Mouse (Mus musculus) MEL (cell line): Measurements from ENCODE around the gene Cox17. TPM values are rescaled to one million over a fixed set of nuclear protein-coding genes. Genes with fewer than 3 reads are reported as not detected.

ENCODE experiments used
- DNase-seq: peaks from one replicate; pipeline ENCODE4 v3.0.0; 2011; ENCODE audit warnings: low read depth, low spot score
- H3K27ac ChIP-seq: 2 replicates; pipeline ENCODE4 v1.5.1; 2012; ENCODE audit warnings: low read depth, mild to moderate bottlenecking, control low read depth, low read length, moderate library complexity; ENCODE audit not compliant: control insufficient read depth
- H3K27me3 ChIP-seq, 2 experiments: fragments of 150-350 bp in 1 of 2; sonication (generic) in 1 of 2; 2 replicates each; pipeline ENCODE4 v1.6.1; 2012; ENCODE audit warnings: low read length in 2 of 2, mild to moderate bottlenecking in 2 of 2, improper control_type of control experiment in 1 of 2, moderate library complexity in 1 of 2; ENCODE audit not compliant: insufficient read depth in 2 of 2, control insufficient read depth in 1 of 2
- H3K36me3 ChIP-seq, 2 experiments: 2 replicates each; pipeline ENCODE4 v1.6.1; 2012 to 2014; ENCODE audit warnings: low read length in 2 of 2, improper control_type of control experiment in 1 of 2, inconsistent platforms in 1 of 2, mild to moderate bottlenecking in 1 of 2; ENCODE audit not compliant: insufficient read depth in 2 of 2, control insufficient read depth in 1 of 2
- H3K4me1 ChIP-seq, 2 experiments: fragments of 150-350 bp in 1 of 2; sonication (generic) in 1 of 2; 2 replicates each; pipeline ENCODE4 v1.6.1; 2012; ENCODE audit warnings: low read length in 2 of 2, improper control_type of control experiment in 1 of 2, mild to moderate bottlenecking in 1 of 2; ENCODE audit not compliant: insufficient read depth in 2 of 2, control insufficient read depth in 1 of 2
- H3K4me3 ChIP-seq, 2 experiments: fragments of 150-350 bp in 1 of 2; sonication (generic) in 1 of 2; 2 replicates each; pipeline ENCODE4 v1.5.1; 2012; ENCODE audit warnings: low read depth in 2 of 2, low read length in 2 of 2, mild to moderate bottlenecking in 2 of 2, moderate library complexity in 2 of 2, control low read depth in 1 of 2, improper control_type of control experiment in 1 of 2; ENCODE audit not compliant: control insufficient read depth in 1 of 2, insufficient read depth in 1 of 2
- H3K79me2 ChIP-seq: 2 replicates; pipeline ENCODE4 v1.6.1; 2012; ENCODE audit warnings: mild to moderate bottlenecking, low read length, moderate library complexity; ENCODE audit not compliant: control insufficient read depth, poor library complexity, insufficient read depth
- H3K9ac ChIP-seq: 2 replicates; pipeline ENCODE4 v1.6.1; 2012; ENCODE audit warnings: low read depth, mild to moderate bottlenecking, control low read depth, low read length, moderate library complexity; ENCODE audit not compliant: control insufficient read depth, poor library complexity, severe bottlenecking
- H3K9me3 ChIP-seq: fragments of 150-350 bp; sonication (generic); replicated peaks from 2 replicates; pipeline ENCODE4 v1.6.1; 2012; ENCODE audit warnings: mild to moderate bottlenecking, low read length, improper control_type of control experiment, moderate library complexity; ENCODE audit not compliant: insufficient read depth
- BHLHE40 ChIP-seq: IDR thresholded peaks from 2 replicates; pipeline ENCODE4 v1.6.1; 2012; ENCODE audit warnings: low read depth, mild to moderate bottlenecking, inconsistent platforms, low read length, improper control_type of control experiment, borderline replicate concordance
- CHD2 ChIP-seq: IDR thresholded peaks from 2 replicates; pipeline ENCODE4 v1.6.1; 2011; ENCODE audit warnings: low read length, improper control_type of control experiment
- ELF1 ChIP-seq: IDR thresholded peaks from 2 replicates; pipeline ENCODE4 v1.6.1; 2014; ENCODE audit warnings: low read depth, mild to moderate bottlenecking, inconsistent platforms, low read length, improper control_type of control experiment, moderate library complexity
- GABPA ChIP-seq: IDR thresholded peaks from 2 replicates; pipeline ENCODE4 v1.6.1; 2012; ENCODE audit warnings: low read depth, mild to moderate bottlenecking, inconsistent platforms, low read length, improper control_type of control experiment, moderate library complexity
- HCFC1 ChIP-seq: IDR thresholded peaks from 2 replicates; pipeline ENCODE4 v1.6.1; 2012; ENCODE audit warnings: low read depth, mild to moderate bottlenecking, inconsistent platforms, low read length, improper control_type of control experiment, moderate library complexity
- JUND ChIP-seq: IDR thresholded peaks from 2 replicates; pipeline ENCODE4 v1.6.1; 2011; ENCODE audit warnings: low read depth, mild to moderate bottlenecking, improper control_type of control experiment, low read length
- MEF2A ChIP-seq: IDR thresholded peaks from 2 replicates; pipeline ENCODE4 v1.6.1; 2014; ENCODE audit warnings: low read depth, mild to moderate bottlenecking, inconsistent platforms, low read length, improper control_type of control experiment; ENCODE audit not compliant: poor library complexity, insufficient replicate concordance, severe bottlenecking; ENCODE audit errors: extremely low read depth
- MXI1 ChIP-seq: IDR thresholded peaks from 2 replicates; pipeline ENCODE4 v1.6.1; 2011; ENCODE audit warnings: mild to moderate bottlenecking, low read depth, low read length, improper control_type of control experiment
- MYC ChIP-seq: IDR thresholded peaks from 2 replicates; pipeline ENCODE4 v1.6.1; 2011; ENCODE audit warnings: low read depth, mild to moderate bottlenecking, low read length, improper control_type of control experiment, moderate library complexity
- POLR2A ChIP-seq, 2 experiments: IDR thresholded peaks; 2 replicates each; pipeline ENCODE4 v1.6.1; 2011 to 2012; ENCODE audit warnings: low read length in 2 of 2, mild to moderate bottlenecking in 2 of 2, control low read depth in 1 of 2, improper control_type of control experiment in 1 of 2, low read depth in 1 of 2, moderate library complexity in 1 of 2; ENCODE audit not compliant: control insufficient read depth in 1 of 2, insufficient read depth in 1 of 2, poor library complexity in 1 of 2
- POLR2AphosphoS5 ChIP-seq: IDR thresholded peaks from 2 replicates; pipeline ENCODE4 v1.6.1; 2012; ENCODE audit warnings: low read depth, borderline replicate concordance, mild to moderate bottlenecking, inconsistent platforms, low read length, moderate library complexity, mixed read lengths
- RCOR1 ChIP-seq: IDR thresholded peaks from 2 replicates; pipeline ENCODE4 v1.6.1; 2012; ENCODE audit warnings: low read depth, mild to moderate bottlenecking, inconsistent platforms, low read length, improper control_type of control experiment
- TAL1 ChIP-seq: IDR thresholded peaks from 2 replicates; pipeline ENCODE4 v1.6.1; 2012; ENCODE audit warnings: mild to moderate bottlenecking, inconsistent platforms, low read length, moderate library complexity, mixed read lengths
- TBP ChIP-seq: IDR thresholded peaks from 2 replicates; pipeline ENCODE4 v1.8.0; 2011; ENCODE audit warnings: low read depth, low read length, improper control_type of control experiment
- TCF12 ChIP-seq: IDR thresholded peaks from 2 replicates; pipeline ENCODE4 v1.6.1; 2014; ENCODE audit warnings: low read depth, mild to moderate bottlenecking, inconsistent platforms, low read length, improper control_type of control experiment, moderate library complexity
- USF1 ChIP-seq: IDR thresholded peaks from 2 replicates; pipeline ENCODE4 v1.6.1; 2014; ENCODE audit warnings: low read depth, mild to moderate bottlenecking, inconsistent platforms, low read length, improper control_type of control experiment, moderate library complexity
- USF2 ChIP-seq, 2 experiments: IDR thresholded peaks; 2 replicates each; pipeline ENCODE4 v1.6.1; 2011 to 2012; ENCODE audit warnings: improper control_type of control experiment in 2 of 2, low read length in 2 of 2, borderline replicate concordance in 1 of 2, inconsistent platforms in 1 of 2, low read depth in 1 of 2, mild to moderate bottlenecking in 1 of 2; ENCODE audit not compliant: insufficient read depth in 1 of 2
- ZC3H11A ChIP-seq: IDR thresholded peaks from 2 replicates; pipeline ENCODE4 v1.6.1; 2012; ENCODE audit warnings: low read depth, mild to moderate bottlenecking, inconsistent platforms, low read length, improper control_type of control experiment
- ZKSCAN1 ChIP-seq: IDR thresholded peaks from 2 replicates; pipeline ENCODE4 v1.6.1; 2012; ENCODE audit warnings: low read depth, mild to moderate bottlenecking, inconsistent platforms, low read length, improper control_type of control experiment, moderate library complexity
- polyA plus RNA-seq, 2 experiments: library from polyadenylated mRNA; stranded (reverse) in 1 of 2; unstranded in 1 of 2; fragments of >175 nt in 1 of 2; fragments of >200 nt in 1 of 2; gene quantifications; 2 replicates each; pipeline versions ENCODE4 v1.2.1 to v1.2.4; 2012; ENCODE audit warnings: low replicate concordance in 2 of 2, low read depth in 1 of 2; ENCODE audit not compliant: insufficient read length in 2 of 2, insufficient read depth in 1 of 2, missing spikeins in 1 of 2
- total RNA-seq: library from RNA; depleted of rRNA; stranded (reverse); fragments of 300-350 nt; gene quantifications from 2 replicates; pipeline ENCODE4 v1.2.3, GENCODE M21; 2012

Gene Cox17
- total and polyA plus RNA-seq, 3 experiments: 269 to 295 TPM; not detected in 1

DNA sequence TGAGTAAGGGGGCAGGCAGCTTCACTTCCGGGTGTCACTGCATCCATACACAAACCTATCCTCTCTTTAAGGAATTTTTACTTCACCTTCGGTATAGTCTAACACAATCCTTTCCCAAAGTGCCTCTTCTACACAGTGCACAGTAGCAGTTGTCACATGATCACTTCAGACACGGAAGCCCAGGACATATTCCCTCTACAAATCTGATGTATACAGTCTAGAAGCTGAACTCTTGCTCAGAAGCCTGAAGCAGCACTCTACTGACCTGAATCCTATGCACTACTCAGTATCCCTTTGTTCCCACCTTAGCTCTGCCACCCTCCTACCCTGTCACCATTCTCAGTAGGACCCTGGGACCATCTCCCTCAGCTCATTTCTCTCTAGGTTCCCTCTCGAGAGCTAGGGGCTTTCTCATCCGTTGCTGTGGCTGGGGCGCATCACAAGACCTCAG is 38.4 kb downstream of the Cox17 start:
- H3K27me3 ChIP-seq: no peaks in the 10 kb centered on the region
- no peak overlapping the region for H3K9ac ChIP-seq
- H3K79me2 ChIP-seq: no peaks in the 10 kb centered on the region
- no peak overlapping the region for H3K4me3 ChIP-seq
- TF ChIP-seq MEF2A (no peak), RCOR1 (no peak), USF1 (0 out of 2 replicates have a peak, but pooled peaks have one; percentile 1), MXI1 (no peak), USF2 (IDR thresholded peaks at IDR 0.05; ENCODE audit: borderline replicate concordance in 1 of 2, insufficient read depth in 1 of 2, low read depth in 1 of 2, low read length in 2 of 2) (no peak), ELF1 (no peak), MYC (no peak), ZC3H11A (no peak)
- peak overlapping the region; percentile 79; the same call in 1 of the 2 replicates for H3K27ac ChIP-seq
- DNase-seq: no peak
- peaks cover 0 to 42% of the 10 kb centered on the region in 2 experiments; a peak in 2 of 4 replicates for H3K36me3 ChIP-seq
- no peaks in the 10 kb centered on the region for H3K9me3 ChIP-seq
- peaks cover 34 to 39% of the 10 kb centered on the region in 2 experiments for H3K4me1 ChIP-seq

DNA sequence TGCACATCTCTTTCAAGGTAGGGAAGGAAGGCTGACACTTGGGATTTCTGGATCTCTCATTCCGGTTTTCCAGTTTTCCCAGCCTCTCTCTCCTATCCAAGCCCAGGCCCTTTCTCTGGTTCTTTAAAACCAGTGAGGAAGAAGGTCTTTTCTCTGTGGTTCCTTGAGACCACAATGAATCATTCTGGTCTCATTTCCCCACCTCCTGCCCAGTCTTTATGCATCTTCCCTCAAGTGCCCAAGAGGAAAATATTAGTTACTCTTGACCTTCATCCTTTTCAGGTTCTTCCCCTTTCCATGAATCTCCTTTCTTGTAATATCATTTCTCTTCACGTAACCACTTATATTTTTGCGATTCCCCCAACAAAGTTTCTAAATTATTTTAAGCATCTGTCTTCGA is 38.9 kb downstream of the Cox17 start:
- no peak overlapping the region for H3K4me3 ChIP-seq
- H3K27ac ChIP-seq: peak overlapping the region; percentile 12; the same call in 1 of the 2 replicates
- H3K36me3 ChIP-seq: peaks cover 0 to 42% of the 10 kb centered on the region in 2 experiments; a peak in 2 of 4 replicates
- H3K9ac ChIP-seq: no peak overlapping the region
- H3K27me3 ChIP-seq: no peaks in the 10 kb centered on the region
- peaks cover 34 to 39% of the 10 kb centered on the region in 2 experiments for H3K4me1 ChIP-seq
- no peaks in the 10 kb centered on the region for H3K9me3 ChIP-seq
- no peak for DNase-seq
- H3K79me2 ChIP-seq: no peaks in the 10 kb centered on the region
- no peak for TF ChIP-seq BHLHE40
- no peak for TF ChIP-seq JUND
- TF ChIP-seq GABPA: no peak
- TF ChIP-seq ELF1: no peak
- no peak for TF ChIP-seq CHD2
- TF ChIP-seq TCF12: no peak
- TF ChIP-seq POLR2AphosphoS5: no peak
- TF ChIP-seq TBP: no peak
- TF ChIP-seq ZKSCAN1: no peak
- no peak for TF ChIP-seq POLR2A (IDR thresholded peaks at IDR 0.05; ENCODE audit: control insufficient read depth in 1 of 2, insufficient read depth in 1 of 2, low read depth in 1 of 2, low read length in 2 of 2, poor library complexity in 1 of 2)
- no peak for TF ChIP-seq HCFC1
- TF ChIP-seq TAL1: no peak
